Mouse (Mus musculus): ENCODE measurements around the gene Ppp1r14a. TPM values are rescaled to one million over a fixed set of nuclear protein-coding genes. Genes with fewer than 3 reads are reported as not detected.
A peak's percentile ranks its signal among the peaks of the same experiment; 100 is the strongest.

Gene Ppp1r14a
- polyA plus RNA-seq, 1 experiment: 44.7 TPM

GRCm38 (mm10) chr7:29306619-29307018, 17.5 kb downstream of the Ppp1r14a start:
- no peak overlapping the region; the same call in 1 of the 2 replicates for H3K4me3 ChIP-seq (ENCODE audit: insufficient read depth, low read length)
- no peak overlapping the region for H3K27ac ChIP-seq (ENCODE audit: insufficient read depth, low read length)
- H3K4me1 ChIP-seq (ENCODE audit: control insufficient read depth, insufficient read depth, low read length): peaks cover 2% of the 10 kb centered on the region; the same call in 1 of the 2 replicates
- TF ChIP-seq CTCF (IDR thresholded peaks at IDR 0.05; ENCODE audit: extremely low read depth, insufficient read depth, low read length) (peak; percentile 30; the same call in 1 of the 2 replicates), POLR2A (IDR thresholded peaks at IDR 0.05; ENCODE audit: extremely low read depth, insufficient read depth, low read length) (no peak)

GRCm38 (mm10) chr7:29307350-29308104, 18.4 kb downstream of the Ppp1r14a start:
- TF ChIP-seq POLR2A (IDR thresholded peaks at IDR 0.05; ENCODE audit: extremely low read depth, insufficient read depth, low read length) (0 out of 2 replicates have a peak, but pooled peaks have one; percentile 24), CTCF (IDR thresholded peaks at IDR 0.05; ENCODE audit: extremely low read depth, insufficient read depth, low read length) (no peak)
- H3K4me1 ChIP-seq (ENCODE audit: control insufficient read depth, insufficient read depth, low read length): peaks cover 2% of the 10 kb centered on the region; the same call in 1 of the 2 replicates
- peak overlapping the region; percentile 45 for H3K4me3 ChIP-seq (ENCODE audit: insufficient read depth, low read length)
- H3K27ac ChIP-seq (ENCODE audit: insufficient read depth, low read length): no peak overlapping the region

- Histone ChIP-seq H3K4me1 (ENCODE audit: control insufficient read depth, insufficient read depth, low read length) (peaks cover 3% of the 10 kb centered on the region; the same call in 1 of the 2 replicates), H3K27ac (ENCODE audit: insufficient read depth, low read length) (peak overlapping the region; percentile 73; the same call in 1 of the 2 replicates)
These were observed 20.2 kb downstream of the Ppp1r14a start for GRCm38 (mm10) chr7:29309221-29309721.

GRCm38 (mm10) chr7:29309749-29310148, 20.6 kb downstream of the Ppp1r14a start:
- Histone ChIP-seq H3K4me1 (ENCODE audit: control insufficient read depth, insufficient read depth, low read length) (peaks cover 7% of the 10 kb centered on the region), H3K4me3 (ENCODE audit: insufficient read depth, low read length) (peak overlapping the region; percentile 45), H3K27ac (ENCODE audit: insufficient read depth, low read length) (no peak overlapping the region)
- no peak for TF ChIP-seq CTCF (IDR thresholded peaks at IDR 0.05; ENCODE audit: extremely low read depth, insufficient read depth, low read length)
- no peak for TF ChIP-seq POLR2A (IDR thresholded peaks at IDR 0.05; ENCODE audit: extremely low read depth, insufficient read depth, low read length)

More at GRCm38 (mm10) chr7:29309221-29309721, 20.2 kb downstream of the Ppp1r14a start:
- peak overlapping the region; percentile 45 for H3K4me3 ChIP-seq (ENCODE audit: insufficient read depth, low read length)
- TF ChIP-seq CTCF (IDR thresholded peaks at IDR 0.05; ENCODE audit: extremely low read depth, insufficient read depth, low read length): no peak
- TF ChIP-seq POLR2A (IDR thresholded peaks at IDR 0.05; ENCODE audit: extremely low read depth, insufficient read depth, low read length): no peak

GRCm38 (mm10) chr7:29313051-29313450, 23.9 kb downstream of the Ppp1r14a start:
- Histone ChIP-seq H3K4me3 (ENCODE audit: insufficient read depth, low read length) (peak overlapping the region; percentile 10; the same call in 1 of the 2 replicates), H3K27ac (ENCODE audit: insufficient read depth, low read length) (peak overlapping the region; percentile 78), H3K4me1 (ENCODE audit: control insufficient read depth, insufficient read depth, low read length) (peaks cover 19% of the 10 kb centered on the region)
- TF ChIP-seq CTCF (IDR thresholded peaks at IDR 0.05; ENCODE audit: extremely low read depth, insufficient read depth, low read length): no peak
- no peak for TF ChIP-seq POLR2A (IDR thresholded peaks at IDR 0.05; ENCODE audit: extremely low read depth, insufficient read depth, low read length)

GRCm38 (mm10) chr7:29313572-29314261, 24.6 kb downstream of the Ppp1r14a start:
- peaks cover 21% of the 10 kb centered on the region for H3K4me1 ChIP-seq (ENCODE audit: control insufficient read depth, insufficient read depth, low read length)
- no peak overlapping the region for H3K4me3 ChIP-seq (ENCODE audit: insufficient read depth, low read length)

GRCm38 (mm10) chr7:29314844-29315628, 25.9 kb downstream of the Ppp1r14a start:
- Histone ChIP-seq H3K4me3 (ENCODE audit: insufficient read depth, low read length) (no peak overlapping the region), H3K4me1 (ENCODE audit: control insufficient read depth, insufficient read depth, low read length) (peaks cover 21% of the 10 kb centered on the region), H3K27ac (ENCODE audit: insufficient read depth, low read length) (peak overlapping the region; percentile 95)
- TF ChIP-seq POLR2A (IDR thresholded peaks at IDR 0.05; ENCODE audit: extremely low read depth, insufficient read depth, low read length) (peak; percentile 34; the same call in 1 of the 2 replicates), CTCF (IDR thresholded peaks at IDR 0.05; ENCODE audit: extremely low read depth, insufficient read depth, low read length) (no peak)

More at GRCm38 (mm10) chr7:29313572-29314261, 24.6 kb downstream of the Ppp1r14a start:
- TF ChIP-seq POLR2A (IDR thresholded peaks at IDR 0.05; ENCODE audit: extremely low read depth, insufficient read depth, low read length) (no peak), CTCF (IDR thresholded peaks at IDR 0.05; ENCODE audit: extremely low read depth, insufficient read depth, low read length) (no peak)
- peak overlapping the region; percentile 78 for H3K27ac ChIP-seq (ENCODE audit: insufficient read depth, low read length)

GRCm38 (mm10) chr7:29316137-29316734, 27.1 kb downstream of the Ppp1r14a start:
- Histone ChIP-seq H3K4me1 (ENCODE audit: control insufficient read depth, insufficient read depth, low read length) (peaks cover 21% of the 10 kb centered on the region), H3K4me3 (ENCODE audit: insufficient read depth, low read length) (no peak overlapping the region)
- no peak for TF ChIP-seq POLR2A (IDR thresholded peaks at IDR 0.05; ENCODE audit: extremely low read depth, insufficient read depth, low read length)
- no peak for TF ChIP-seq CTCF (IDR thresholded peaks at IDR 0.05; ENCODE audit: extremely low read depth, insufficient read depth, low read length)

More at GRCm38 (mm10) chr7:29316137-29316734, 27.1 kb downstream of the Ppp1r14a start:
- peak overlapping the region; percentile 85 for H3K27ac ChIP-seq (ENCODE audit: insufficient read depth, low read length)

Data from cortical plate, adult 2 months (tissue).